Mouse (Mus musculus) induced T-regulatory cell, adult 2 months (primary cell): ENCODE data around the gene Gm13695.
A peak's percentile ranks its signal among the peaks of the same experiment; 100 is the strongest.
"Not testable (repeated sequence)": the region's sequence is repeated elsewhere in the genome, so short reads cannot be mapped to it uniquely, and the experiment has no call there.

ENCODE experiments used
- DNase-seq: peaks from one replicate; pipeline ENCODE4 v3.0.0-alpha.2; 2012; ENCODE audit warnings: low read depth

Gene Gm13695

DNA sequence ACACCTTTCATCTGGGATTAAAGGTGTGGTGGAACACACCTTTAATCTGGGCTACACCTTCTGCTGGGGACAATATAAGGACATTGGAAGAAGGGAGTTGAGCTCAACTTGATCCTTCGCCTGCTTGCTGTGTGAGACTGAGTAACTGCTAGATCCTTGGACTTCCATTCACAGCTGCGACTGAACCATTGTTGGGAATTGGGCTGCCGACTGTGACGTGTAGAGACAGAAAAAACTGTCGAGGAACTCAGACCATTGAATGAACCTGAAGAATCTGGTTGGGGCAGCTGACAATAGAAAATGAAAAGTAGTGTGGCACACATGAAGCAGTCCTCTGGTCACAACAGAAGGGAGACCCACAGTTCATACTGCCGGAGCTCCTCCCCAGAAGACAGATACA lies at the start of gene Gm13695:
TSS of gene Gm13695 (plus strand) at position 301 of the 400 bp plus-strand sequence.
- DNase-seq, result not testable (repeated sequence)

GRCm38 (mm10) chr2:83929478-83930088 lies 37.5 kb upstream of the Gm13695 start:
- peak; percentile 29 for DNase-seq

DNA sequence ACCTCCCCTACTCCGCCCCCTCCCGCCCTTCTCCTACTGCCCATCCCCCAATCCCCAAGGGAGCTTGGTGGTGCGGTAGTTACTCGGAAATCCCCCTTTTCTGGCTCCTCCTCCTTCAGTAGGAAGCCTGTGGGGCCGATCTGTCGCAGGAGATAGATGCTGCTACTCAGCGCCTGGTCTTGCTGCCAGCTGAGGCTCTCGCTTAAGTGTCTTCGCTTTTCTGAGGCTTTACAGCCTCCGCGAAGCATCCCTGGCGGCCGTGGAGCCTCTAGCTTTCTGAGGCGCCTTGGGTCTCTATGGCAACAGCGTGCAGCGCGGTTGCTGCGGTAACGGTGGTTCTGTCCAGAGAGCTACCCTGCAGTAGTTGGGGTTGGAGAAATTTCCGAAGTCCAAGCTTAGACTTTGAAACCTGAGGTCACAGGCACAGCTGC lies 26.2 kb upstream of the Gm13695 start, which contains the start of gene Zswim2:
TSS of gene Zswim2 (minus strand) at position 298 of the 431 bp plus-strand sequence.
- DNase-seq, result peak; percentile 45

DNA sequence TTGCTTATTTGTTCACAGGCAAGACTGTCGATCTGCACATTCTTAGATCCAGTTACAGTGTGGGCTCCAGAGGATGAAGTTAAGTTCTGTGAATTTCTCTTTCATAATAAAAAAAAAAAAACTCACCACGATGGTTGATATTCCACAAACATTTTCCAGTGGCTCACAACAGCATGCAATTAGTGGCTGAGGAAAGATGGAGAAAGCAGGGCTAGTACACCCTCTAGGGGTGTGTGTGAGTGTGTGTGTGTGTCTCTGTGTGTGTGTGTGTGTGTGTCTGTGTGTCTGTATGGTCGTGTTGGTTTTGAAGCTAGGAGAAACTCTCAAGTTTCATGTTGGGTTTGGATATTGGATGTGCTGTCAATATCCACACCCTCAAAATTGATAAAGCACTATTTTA lies 25.7 kb upstream of the Gm13695 start:
- no peak for DNase-seq

DNA sequence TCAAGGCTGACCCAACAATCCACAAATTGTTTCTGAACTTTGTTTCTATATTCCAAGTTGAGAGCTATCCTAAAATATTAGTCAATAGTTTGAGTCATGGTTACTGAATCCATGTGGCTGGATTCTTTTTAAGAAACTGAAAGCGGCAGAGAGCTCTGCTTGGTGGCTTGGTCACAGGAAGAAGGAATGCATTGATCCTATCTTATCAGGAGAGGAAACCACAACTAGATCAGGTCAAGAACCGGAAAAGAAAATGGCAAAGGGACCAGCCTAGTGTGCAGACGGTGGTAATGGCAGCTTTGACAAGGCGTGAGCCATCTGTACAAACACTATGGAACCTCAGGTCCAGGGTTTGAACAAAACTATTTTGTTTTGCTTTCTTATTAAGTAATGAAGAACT lies 25.3 kb upstream of the Gm13695 start:
- DNase-seq, result peak; percentile 6

GRCm38 (mm10) chr2:83955393-83955792 lies 11.7 kb upstream of the Gm13695 start, which contains the start of gene Gm13698:
Gene Gm13698, plus strand, starts transcription at chr2:83955693.
- not testable (repeated sequence) for DNase-seq

DNA sequence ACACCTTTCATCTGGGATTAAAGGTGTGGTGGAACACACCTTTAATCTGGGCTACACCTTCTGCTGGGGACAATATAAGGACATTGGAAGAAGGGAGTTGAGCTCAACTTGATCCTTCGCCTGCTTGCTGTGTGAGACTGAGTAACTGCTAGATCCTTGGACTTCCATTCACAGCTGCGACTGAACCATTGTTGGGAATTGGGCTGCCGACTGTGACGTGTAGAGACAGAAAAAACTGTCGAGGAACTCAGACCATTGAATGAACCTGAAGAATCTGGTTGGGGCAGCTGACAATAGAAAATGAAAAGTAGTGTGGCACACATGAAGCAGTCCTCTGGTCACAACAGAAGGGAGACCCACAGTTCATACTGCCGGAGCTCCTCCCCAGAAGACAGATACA lies 5.9 kb upstream of the Gm13695 start, which contains the start of gene Gm13693:
TSS of gene Gm13693 (plus strand) at position 301 of the 400 bp plus-strand sequence.
- not testable (repeated sequence) for DNase-seq

GRCm38 (mm10) chr2:83972823-83973222 lies 5.7 kb downstream of the Gm13695 start, which contains the start of gene Gm13696:
Gene Gm13696, plus strand, starts transcription at chr2:83973123.
- DNase-seq, result not testable (repeated sequence)

GRCm38 (mm10) chr2:83978633-83979032 lies 11.5 kb downstream of the Gm13695 start, which contains the start of gene Gm13694:
Gene Gm13694, plus strand, starts transcription at chr2:83978933.
- not testable (repeated sequence) for DNase-seq

- DNase-seq, result not testable (repeated sequence)
Observed at GRCm38 (mm10) chr2:83984443-83984842, 17.3 kb downstream of the Gm13695 start, which contains the start of gene Gm13697. Gene Gm13697, plus strand, starts transcription at chr2:83984743.

DNA sequence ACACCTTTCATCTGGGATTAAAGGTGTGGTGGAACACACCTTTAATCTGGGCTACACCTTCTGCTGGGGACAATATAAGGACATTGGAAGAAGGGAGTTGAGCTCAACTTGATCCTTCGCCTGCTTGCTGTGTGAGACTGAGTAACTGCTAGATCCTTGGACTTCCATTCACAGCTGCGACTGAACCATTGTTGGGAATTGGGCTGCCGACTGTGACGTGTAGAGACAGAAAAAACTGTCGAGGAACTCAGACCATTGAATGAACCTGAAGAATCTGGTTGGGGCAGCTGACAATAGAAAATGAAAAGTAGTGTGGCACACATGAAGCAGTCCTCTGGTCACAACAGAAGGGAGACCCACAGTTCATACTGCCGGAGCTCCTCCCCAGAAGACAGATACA lies 23.1 kb downstream of the Gm13695 start, which contains the start of gene Gm13691:
TSS of gene Gm13691 (plus strand) at position 301 of the 400 bp plus-strand sequence.
- DNase-seq, result not testable (repeated sequence)

DNA sequence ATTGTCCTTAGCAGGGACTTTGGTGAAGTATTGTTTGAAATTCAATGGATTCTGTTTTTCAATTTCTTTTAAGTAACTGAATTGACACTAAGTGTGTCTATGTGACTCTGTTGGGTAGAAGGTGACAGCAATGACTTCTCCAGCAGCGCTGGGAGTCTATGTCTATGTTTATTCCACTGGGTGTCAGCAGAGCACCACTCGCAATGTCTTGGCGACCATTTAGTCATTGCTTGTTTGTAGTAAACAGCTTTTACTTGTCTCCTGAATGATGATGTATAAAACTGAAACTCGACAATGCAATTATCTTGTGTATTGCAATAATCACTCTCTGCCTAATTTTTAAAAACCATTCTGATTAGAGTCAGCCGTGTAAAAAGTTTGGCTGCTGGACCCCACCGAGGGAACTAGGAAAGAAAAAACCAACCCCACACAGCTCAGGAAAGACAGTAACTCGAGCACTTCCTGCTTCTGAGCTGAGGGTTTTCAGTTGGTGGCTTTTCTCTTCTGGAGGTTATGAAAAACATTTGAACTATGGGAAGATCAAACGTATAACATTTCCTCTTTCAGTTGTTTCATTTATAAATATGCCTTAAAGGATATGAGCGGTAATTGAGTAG lies 26.6 kb downstream of the Gm13695 start:
- DNase-seq, result peak; percentile 83

GRCm38 (mm10) chr2:83994526-83994925 lies 27.4 kb downstream of the Gm13695 start:
- not testable (repeated sequence) for DNase-seq

DNA sequence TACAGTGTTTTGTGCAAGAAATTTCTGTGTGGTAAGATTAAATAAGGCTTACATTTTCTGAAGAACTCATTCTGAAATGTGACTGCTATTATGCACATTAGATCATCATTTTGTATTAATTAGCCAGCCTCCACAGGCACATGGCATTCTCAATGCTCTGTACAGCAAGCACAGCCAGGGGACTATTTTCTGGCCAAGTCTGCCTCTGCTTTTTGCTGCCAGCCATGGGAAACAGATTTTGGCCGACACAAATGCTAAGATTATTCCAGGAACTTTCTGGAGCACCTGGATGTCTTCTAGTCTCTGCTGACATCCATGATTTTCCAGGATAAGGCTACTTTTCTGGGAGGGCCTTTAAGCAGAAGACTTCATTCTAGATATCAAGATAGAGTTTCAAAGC lies 41.8 kb downstream of the Gm13695 start:
- DNase-seq, result no peak

GRCm38 (mm10) chr2:84009818-84010217 lies 42.7 kb downstream of the Gm13695 start:
- DNase-seq, result no peak

GRCm38 (mm10) chr2:84014572-84014971 lies 47.5 kb downstream of the Gm13695 start:
- DNase-seq, result no peak

DNA sequence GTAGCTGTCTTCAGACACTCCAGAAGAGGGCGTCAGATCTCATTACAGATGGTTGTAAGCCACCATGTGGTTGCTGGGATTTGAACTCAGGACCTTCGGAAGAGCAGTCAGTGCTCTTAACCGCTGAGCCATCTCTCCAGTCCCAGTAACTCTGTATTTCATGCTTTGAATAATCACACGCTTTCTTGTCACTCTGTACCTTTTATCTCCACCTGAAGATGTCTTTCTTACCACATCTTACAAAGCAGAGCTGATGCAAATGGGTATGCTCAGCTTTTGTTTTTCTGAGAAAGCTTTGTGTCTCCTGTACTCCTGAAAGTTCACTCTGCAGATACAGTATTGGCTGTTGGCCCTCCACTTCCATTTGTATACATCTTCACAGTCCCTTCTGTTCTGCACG lies 49.2 kb downstream of the Gm13695 start:
- not testable (repeated sequence) for DNase-seq

DNA sequence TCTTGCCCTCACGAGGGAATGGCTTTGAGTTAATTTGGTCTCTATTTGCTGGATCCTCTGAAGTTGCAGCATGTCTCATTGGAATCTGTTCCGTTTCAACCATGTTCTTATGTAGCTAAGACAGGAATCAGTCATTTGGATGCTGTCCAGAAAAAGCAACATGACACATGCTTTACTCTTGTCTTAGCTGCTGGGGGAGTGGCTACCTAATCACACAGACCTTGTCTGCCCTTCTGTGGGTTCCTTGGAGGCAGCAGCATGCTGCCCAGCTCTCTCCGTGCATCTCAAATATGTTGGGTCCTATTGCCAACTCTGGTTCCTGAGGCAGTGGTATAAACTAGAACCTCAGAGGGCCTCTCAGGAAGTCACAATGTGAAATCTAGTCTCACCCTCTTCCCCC lies 51.2 kb downstream of the Gm13695 start:
- DNase-seq, result no peak
